In genomic region chr13:73330844-73331501, GRCm38 (mm10) we compare ENCODE assay signal across 7 mouse cellular contexts. TPM values are rescaled to one million over a fixed set of nuclear protein-coding genes. Genes with fewer than 3 reads are reported as not detected.
DNase-seq lines count a peak whose midpoint lies in the region; ATAC-seq and TF ChIP-seq lines count a peak whose summit lies in the region.

No protein-coding gene starts in this region.

- no peak for TF ChIP-seq CTCF in intestine, postnatal 0 days (IDR thresholded peaks at IDR 0.05; ENCODE audit: low read depth)
- TF ChIP-seq CTCF in small intestine, adult 2 months (IDR thresholded peaks at IDR 0.05; ENCODE audit: extremely low read depth, insufficient read length, insufficient replicate concordance, low read depth, low read length) = no peak

- TF ChIP-seq POLR2A in small intestine, adult 2 months (IDR thresholded peaks at IDR 0.05; ENCODE audit: low read depth, low read length) = peak; percentile 77

- H3K4me3 ChIP-seq in intestine, postnatal 0 days (ENCODE audit: low read depth, low read length) = peak overlapping the region; percentile 75
- H3K4me3 ChIP-seq in midbrain, embryonic 12.5 days = peak overlapping the region; percentile 57
- peak overlapping the region; percentile 90 for H3K4me3 ChIP-seq in small intestine, adult 2 months (ENCODE audit: low read depth, low read length)

- H3K9ac ChIP-seq in intestine, postnatal 0 days (ENCODE audit: low read depth, low read length) = peak overlapping the region; percentile 79
- peak overlapping the region; percentile 79 for H3K9ac ChIP-seq in midbrain, embryonic 12.5 days (replicated peaks)

- H3K4me1 ChIP-seq in intestine, postnatal 0 days (replicated peaks; ENCODE audit: control insufficient read depth, insufficient read depth, low read length) = peaks cover 4% of the 10 kb centered on the region; the same call in 1 of the 2 replicates
- peaks cover 19% of the 10 kb centered on the region for H3K4me1 ChIP-seq in midbrain, embryonic 12.5 days
- peaks cover 8% of the 10 kb centered on the region; the same call in 1 of the 2 replicates for H3K4me1 ChIP-seq in small intestine, adult 2 months (ENCODE audit: control insufficient read depth, insufficient read depth, insufficient read length, low read length)

- under 1% methylated on average over 42 of the region's 42 CpGs for WGBS in intestine, postnatal 0 days
- WGBS in midbrain, embryonic 12.5 days = under 1% methylated on average over 42 of the region's 42 CpGs
- WGBS in small intestine, adult 2 months = under 1% methylated on average over 42 of the region's 42 CpGs

- no peaks in the 10 kb centered on the region; the same call in 1 of the 2 replicates for H3K36me3 ChIP-seq in intestine, postnatal 0 days (ENCODE audit: control insufficient read depth, insufficient read depth)
- H3K36me3 ChIP-seq in midbrain, embryonic 12.5 days = 0 out of 2 replicates have a peak, but pooled peaks cover 5% of the 10 kb centered on the region
- peaks cover 2% of the 10 kb centered on the region; the same call in 1 of the 2 replicates for H3K36me3 ChIP-seq in small intestine, adult 2 months (ENCODE audit: control insufficient read depth, insufficient read depth, low read length)

- intact Hi-C loops in left cerebral cortex, postnatal 4 days (cut with DNase I) = no loop called here

- H3K9me3 ChIP-seq in intestine, postnatal 0 days (ENCODE audit: control insufficient read depth) = no peaks in the 10 kb centered on the region
- no peaks in the 10 kb centered on the region for H3K9me3 ChIP-seq in midbrain, embryonic 12.5 days

- peak overlapping the region; percentile 81 for H3K4me2 ChIP-seq in intestine, postnatal 0 days (replicated peaks; ENCODE audit: low read depth)
- peak overlapping the region; percentile 98 for H3K4me2 ChIP-seq in midbrain, embryonic 12.5 days (replicated peaks)

- peak; percentile 93 for DNase-seq in adrenal gland, adult 2 months
- peak; percentile 65 for DNase-seq in embryo, embryonic 11.5 days (ENCODE audit: low read depth, low spot score)
- DNase-seq in gastrocnemius, postnatal 4 days (ENCODE audit: low spot score in 2 of 2) = peak; percentile 75 to 84
- peak; percentile 87 for DNase-seq in left cerebral cortex, postnatal 4 days

- ATAC-seq in intestine, postnatal 0 days = peak; percentile 78
- peak; percentile 87 for ATAC-seq in midbrain, embryonic 12.5 days (ENCODE audit: low FRiP score, low read depth)

- H3K27me3 ChIP-seq in intestine, postnatal 0 days (replicated peaks; ENCODE audit: control insufficient read depth, insufficient read depth, low read length) = no peaks in the 10 kb centered on the region
- H3K27me3 ChIP-seq in midbrain, embryonic 12.5 days = no peaks in the 10 kb centered on the region
- H3K27me3 ChIP-seq in small intestine, adult 2 months (ENCODE audit: control insufficient read depth, insufficient read depth, low read length) = no peaks in the 10 kb centered on the region

- H3K27ac ChIP-seq in intestine, postnatal 0 days (ENCODE audit: low read depth, low read length) = peak overlapping the region; percentile 79
- H3K27ac ChIP-seq in midbrain, embryonic 12.5 days (replicated peaks) = peak overlapping the region; percentile 83
- H3K27ac ChIP-seq in small intestine, adult 2 months (ENCODE audit: insufficient read depth, low read depth, low read length) = peak overlapping the region; percentile 62

RNA-seq across cellular contexts. Expression of gene Ndufs6, which starts 2.6 kb away (rescaled TPM):
- 100 to 1,000 TPM; 247 to 296 TPM for total RNA-seq in adrenal gland, adult 2 months (2021)
- 17.4 and 19.1 TPM in 2 replicates for polyA plus RNA-seq in adrenal gland, adult 2 months (2012; rRNA removed)
- 100 to 1,000 TPM; 246 TPM for total RNA-seq in gastrocnemius, postnatal 4 days (2021)
- polyA plus RNA-seq in intestine, postnatal 0 days (2015; fragmentation: Nextera tagmentation; extraction: Ambion mirVana) = 555 and 577 TPM in 2 replicates
- 100 to 1,000 TPM; 126 to 131 TPM for total RNA-seq in left cerebral cortex, postnatal 4 days (2021)
- polyA plus RNA-seq in midbrain, embryonic 12.5 days (2016; fragmentation: Nextera tagmentation; extraction: Ambion mirVana) = 305 and 313 TPM in 2 replicates
- polyA plus RNA-seq in small intestine, adult 2 months (2012; rRNA removed) = 34.5 and 57.4 TPM in 2 replicates

RNA-seq across cellular contexts. Expression of gene Mrpl36, which starts 2.7 kb away (rescaled TPM):
- 10 to 100 TPM; 54.1 to 77.7 TPM for total RNA-seq in adrenal gland, adult 2 months (2021)
- 209 and 212 TPM in 2 replicates for polyA plus RNA-seq in adrenal gland, adult 2 months (2012; rRNA removed)
- total RNA-seq in gastrocnemius, postnatal 4 days (2021) = 10 to 100 TPM; 31.9 to 34.4 TPM
- polyA plus RNA-seq in intestine, postnatal 0 days (2015; fragmentation: Nextera tagmentation; extraction: Ambion mirVana) = 117 and 118 TPM in 2 replicates
- 10 to 100 TPM; 26.7 to 31.2 TPM for total RNA-seq in left cerebral cortex, postnatal 4 days (2021)
- polyA plus RNA-seq in midbrain, embryonic 12.5 days (2016; fragmentation: Nextera tagmentation; extraction: Ambion mirVana) = 106 and 112 TPM in 2 replicates
- polyA plus RNA-seq in small intestine, adult 2 months (2012; rRNA removed) = 80.4 and 89.9 TPM in 2 replicates

Comparison
In these comparisons a context has a peak if more than half of its experiments do, and no peak if none do; other contexts are left out.
1. Peak in every context shown above with its lines: DNase-seq, ATAC-seq, H3K4me3 ChIP-seq and H3K27ac ChIP-seq.